Comparison of ENCODE assay signal across 10 mouse cellular contexts in genomic region chr8:57426074-57426473, GRCm38 (mm10). TPM values are rescaled to one million over a fixed set of nuclear protein-coding genes. Genes with fewer than 3 reads are reported as not detected.
DNase-seq lines count a peak whose midpoint lies in the region; ATAC-seq and TF ChIP-seq lines count a peak whose summit lies in the region.
"Had no signal": no experiment of that assay in that cellular context is flagged by ENCODE, and none has a peak within 500 bp of the region (broad histone marks: within the 10 kb centered on the region; RNA-seq: fewer than 3 reads in every experiment).

No protein-coding gene starts in this region.

- no peak for TF ChIP-seq POLR2A in MEL (IDR thresholded peaks at IDR 0.05; ENCODE audit: control insufficient read depth in 1 of 2, insufficient read depth in 1 of 2, low read depth in 1 of 2, low read length in 2 of 2, poor library complexity in 1 of 2)

- no peak overlapping the region for H3K4me2 ChIP-seq in forebrain, embryonic 14.5 days (ENCODE audit: low read length)
- H3K4me2 ChIP-seq in liver, postnatal 0 days (ENCODE audit: low read depth, low read length), result no peak overlapping the region
- no peak overlapping the region for H3K4me2 ChIP-seq in liver, embryonic 12.5 days
- no peak overlapping the region for H3K4me2 ChIP-seq in neural tube, embryonic 15.5 days

- H3K79me2 ChIP-seq in MEL (ENCODE audit: control insufficient read depth, insufficient read depth, low read length, poor library complexity), result no peaks in the 10 kb centered on the region

- 12% methylated on average over 3 of the region's 3 CpGs for WGBS in forebrain, embryonic 14.5 days
- WGBS in forebrain, embryonic 10.5 days, result 17% methylated on average over 3 of the region's 3 CpGs
- 15% methylated on average over 3 of the region's 3 CpGs for whole genome bisulfite sequencing in liver, postnatal 0 days (ENCODE audit: insufficient replicate concordance)
- WGBS in liver, embryonic 12.5 days (ENCODE audit: insufficient replicate concordance), result 14% methylated on average over 3 of the region's 3 CpGs
- 18% methylated on average over 3 of the region's 3 CpGs for WGBS in neural tube, embryonic 15.5 days

- H3K9me3 ChIP-seq in forebrain, embryonic 14.5 days (replicated peaks; ENCODE audit: control insufficient read depth, low read length), result no peaks in the 10 kb centered on the region
- no peaks in the 10 kb centered on the region for H3K9me3 ChIP-seq in forebrain, embryonic 10.5 days
- no peaks in the 10 kb centered on the region for H3K9me3 ChIP-seq in liver, postnatal 0 days (ENCODE audit: low read length)
- no peaks in the 10 kb centered on the region for H3K9me3 ChIP-seq in liver, embryonic 12.5 days (replicated peaks)
- H3K9me3 ChIP-seq in MEL (replicated peaks; ENCODE audit: insufficient read depth, low read length), result no peaks in the 10 kb centered on the region
- H3K9me3 ChIP-seq in neural tube, embryonic 15.5 days (replicated peaks), result no peaks in the 10 kb centered on the region

- H3K4me3 ChIP-seq in forebrain, embryonic 14.5 days (ENCODE audit: low read depth, low read length), result no peak overlapping the region
- no peak overlapping the region for H3K4me3 ChIP-seq in forebrain, embryonic 10.5 days
- H3K4me3 ChIP-seq in liver, postnatal 0 days (ENCODE audit: low read depth, low read length), result no peak overlapping the region
- H3K4me3 ChIP-seq in liver, embryonic 12.5 days, result no peak overlapping the region
- H3K4me3 ChIP-seq in MEL (ENCODE audit: control insufficient read depth in 1 of 2, insufficient read depth in 1 of 2, low read depth in 2 of 2, low read length in 2 of 2), result no peak overlapping the region
- H3K4me3 ChIP-seq in neural tube, embryonic 15.5 days (replicated peaks), result no peak overlapping the region
- H3K4me3 ChIP-seq: erythroblast, embryonic 14.5 days had no signal

- TF ChIP-seq RAD21 in MEL (IDR thresholded peaks at IDR 0.05; ENCODE audit: low read depth, low read length), result peak; percentile 63

- no peak overlapping the region for H3K27ac ChIP-seq in forebrain, embryonic 14.5 days (ENCODE audit: low read depth, low read length)
- H3K27ac ChIP-seq in forebrain, embryonic 10.5 days, result no peak overlapping the region
- H3K27ac ChIP-seq in liver, postnatal 0 days (ENCODE audit: low read depth), result no peak overlapping the region
- H3K27ac ChIP-seq in liver, embryonic 12.5 days, result no peak overlapping the region
- H3K27ac ChIP-seq in MEL (ENCODE audit: control insufficient read depth, low read depth, low read length), result no peak overlapping the region
- H3K27ac ChIP-seq in neural tube, embryonic 15.5 days (replicated peaks), result no peak overlapping the region

- DNase-seq in forebrain, embryonic 14.5 days (ENCODE audit: low spot score), result peak; percentile 71
- no peak for DNase-seq in forebrain, embryonic 10.5 days (ENCODE audit: extremely low spot score, low spot score)
- DNase-seq in liver, postnatal 0 days, result no peak
- DNase-seq in MEL (ENCODE audit: low read depth, low spot score), result peak; percentile 64
- DNase-seq in lung, postnatal 10 days, result peak; percentile 48
- DNase-seq in Muller cell, postnatal 12 days (ENCODE audit: inconsistent ontology term), result no peak
- DNase-seq: layer of hippocampus, postnatal 36 days had no signal

- no peak for ATAC-seq in forebrain, embryonic 14.5 days
- ATAC-seq in liver, postnatal 0 days, result no peak
- no peak for ATAC-seq in liver, embryonic 12.5 days
- ATAC-seq in neural tube, embryonic 15.5 days (ENCODE audit: low FRiP score), result no peak

- H3K36me3 ChIP-seq in forebrain, embryonic 14.5 days (ENCODE audit: control insufficient read depth, insufficient read depth, low read length), result no peaks in the 10 kb centered on the region
- no peaks in the 10 kb centered on the region for H3K36me3 ChIP-seq in forebrain, embryonic 10.5 days (replicated peaks)
- no peaks in the 10 kb centered on the region for H3K36me3 ChIP-seq in liver, postnatal 0 days (replicated peaks; ENCODE audit: insufficient read depth, low read length)
- no peaks in the 10 kb centered on the region for H3K36me3 ChIP-seq in liver, embryonic 12.5 days
- H3K36me3 ChIP-seq in MEL (ENCODE audit: control insufficient read depth in 1 of 2, insufficient read depth in 2 of 2, low read length in 2 of 2), result peaks cover 0 to 8% of the 10 kb centered on the region in 2 experiments; a peak in 2 of 4 replicates
- H3K36me3 ChIP-seq in neural tube, embryonic 15.5 days, result no peaks in the 10 kb centered on the region

- peak; percentile 42 for TF ChIP-seq CTCF in liver, postnatal 0 days (IDR thresholded peaks at IDR 0.05; ENCODE audit: low read depth)
- TF ChIP-seq CTCF in MEL (IDR thresholded peaks at IDR 0.05 in 2 of 3, conservative IDR thresholded peaks at IDR 0.05 in 1 of 3; ENCODE audit: control insufficient read depth in 1 of 3, insufficient read depth in 1 of 3, low read depth in 2 of 3, low read length in 3 of 3, poor library complexity in 1 of 3, severe bottlenecking in 1 of 3), result peak in 2 of 3 experiments; percentile 27 to 63; a peak in 3 of 6 replicates

- no peak overlapping the region for H3K9ac ChIP-seq in forebrain, embryonic 14.5 days (ENCODE audit: low read length)
- H3K9ac ChIP-seq in liver, postnatal 0 days (replicated peaks), result no peak overlapping the region
- no peak overlapping the region for H3K9ac ChIP-seq in liver, embryonic 12.5 days
- no peak overlapping the region for H3K9ac ChIP-seq in MEL (ENCODE audit: control insufficient read depth, low read depth, low read length, poor library complexity, severe bottlenecking)
- no peak overlapping the region for H3K9ac ChIP-seq in neural tube, embryonic 15.5 days (replicated peaks)

- TF ChIP-seq EP300 in liver, postnatal 0 days (IDR thresholded peaks at IDR 0.05; ENCODE audit: low read depth), result no peak
- TF ChIP-seq EP300 in MEL (IDR thresholded peaks at IDR 0.05; ENCODE audit: low read depth in 1 of 2, low read length in 2 of 2), result no peak

- H3K27me3 ChIP-seq in forebrain, embryonic 14.5 days (replicated peaks; ENCODE audit: control insufficient read depth, insufficient read depth, low read length), result no peaks in the 10 kb centered on the region
- H3K27me3 ChIP-seq in forebrain, embryonic 10.5 days (ENCODE audit: poor library complexity, severe bottlenecking), result peaks cover 6% of the 10 kb centered on the region; the same call in 1 of the 2 replicates
- H3K27me3 ChIP-seq in liver, postnatal 0 days (ENCODE audit: insufficient read depth, low read length), result no peaks in the 10 kb centered on the region
- H3K27me3 ChIP-seq in liver, embryonic 12.5 days (replicated peaks), result peaks cover 12% of the 10 kb centered on the region; the same call in 1 of the 2 replicates
- peaks cover 0 to 1% of the 10 kb centered on the region in 2 experiments; a peak in 2 of 4 replicates for H3K27me3 ChIP-seq in MEL (ENCODE audit: control insufficient read depth in 1 of 2, insufficient read depth in 2 of 2, low read length in 2 of 2)
- H3K27me3 ChIP-seq in neural tube, embryonic 15.5 days (replicated peaks), result 0 out of 2 replicates have a peak, but pooled peaks cover 3% of the 10 kb centered on the region

- no peaks in the 10 kb centered on the region for H3K4me1 ChIP-seq in forebrain, embryonic 14.5 days (ENCODE audit: control insufficient read depth, insufficient read depth, low read length)
- peaks cover 10% of the 10 kb centered on the region for H3K4me1 ChIP-seq in forebrain, embryonic 10.5 days
- no peaks in the 10 kb centered on the region for H3K4me1 ChIP-seq in liver, postnatal 0 days (ENCODE audit: insufficient read depth)
- 0 out of 2 replicates have a peak, but pooled peaks cover 3% of the 10 kb centered on the region for H3K4me1 ChIP-seq in liver, embryonic 12.5 days
- H3K4me1 ChIP-seq in MEL (ENCODE audit: control insufficient read depth in 1 of 2, insufficient read depth in 2 of 2, low read length in 2 of 2), result peaks cover 0 to 5% of the 10 kb centered on the region in 2 experiments; a peak in 2 of 4 replicates
- H3K4me1 ChIP-seq in neural tube, embryonic 15.5 days, result peaks cover 6% of the 10 kb centered on the region; the same call in 1 of the 2 replicates

TF ChIP-seq in MEL, 35 proteins besides CTCF, POLR2A, EP300 and RAD21:
- TF ChIP-seq GABPA (IDR thresholded peaks at IDR 0.05; ENCODE audit: low read depth, low read length) (no peak), MAX (IDR thresholded peaks at IDR 0.05; ENCODE audit: low read length) (no peak), BHLHE40 (IDR thresholded peaks at IDR 0.05; ENCODE audit: borderline replicate concordance, low read depth, low read length) (no peak), ZC3H11A (IDR thresholded peaks at IDR 0.05; ENCODE audit: low read depth, low read length) (peak; percentile 48), TBP (IDR thresholded peaks at IDR 0.05; ENCODE audit: low read depth, low read length) (no peak), POLR2AphosphoS5 (IDR thresholded peaks at IDR 0.05; ENCODE audit: borderline replicate concordance, low read depth, low read length) (no peak), SMC3 (IDR thresholded peaks at IDR 0.05; ENCODE audit: low read depth, low read length) (peak; percentile 66), UBTF (IDR thresholded peaks at IDR 0.05; ENCODE audit: borderline replicate concordance, insufficient read depth, low read depth, low read length) (no peak), NELFE (IDR thresholded peaks at IDR 0.05; ENCODE audit: low read depth, low read length) (no peak), TCF12 (IDR thresholded peaks at IDR 0.05; ENCODE audit: low read depth, low read length) (no peak), ZNF384 (IDR thresholded peaks at IDR 0.05; ENCODE audit: low read depth, low read length) (peak; percentile 90), MYB (IDR thresholded peaks at IDR 0.05; ENCODE audit: low read depth, low read length) (no peak)

RNA-seq across cellular contexts. Expression of gene Scrg1, which starts 29.6 kb away (rescaled TPM):
- 6.9 and 10.1 TPM in 2 replicates for polyA plus RNA-seq in forebrain, embryonic 14.5 days (2014; fragmentation: Nextera tagmentation; extraction: Ambion mirVana)
- polyA plus RNA-seq in forebrain, embryonic 10.5 days (2016; fragmentation: Nextera tagmentation; extraction: Ambion mirVana), result not detected in 2 replicates
- 1.6 TPM in 2 replicates for polyA plus RNA-seq in liver, postnatal 0 days (2015; fragmentation: Nextera tagmentation; extraction: Ambion mirVana)
- 0.18 TPM in 1 of 2 replicates, not detected in the other for polyA plus RNA-seq in liver, embryonic 12.5 days (2016; fragmentation: Nextera tagmentation; extraction: Ambion mirVana)
- total RNA-seq in MEL (2012; rRNA removed), result not detected in 2 replicates
- polyA plus RNA-seq in MEL (2012; ENCODE audit: insufficient read depth in 1 of 2, insufficient read length in 2 of 2, low read depth in 1 of 2, low replicate concordance in 2 of 2, missing spikeins in 1 of 2), result not detected
- 12.5 and 13.0 TPM in 2 replicates for polyA plus RNA-seq in neural tube, embryonic 15.5 days (2015; fragmentation: Nextera tagmentation; extraction: Ambion mirVana)
- polyA plus RNA-seq: erythroblast, embryonic 14.5 days had no signal

Comparison
In these comparisons a context has a peak if more than half of its experiments do, and no peak if none do; other contexts are left out.
1. DNase-seq: peak in forebrain, embryonic 14.5 days (single experiment), MEL (single experiment) and lung, postnatal 10 days (single experiment); none in forebrain, embryonic 10.5 days (single experiment), liver, postnatal 0 days (single experiment) and Muller cell, postnatal 12 days (single experiment).